Mouse (Mus musculus) macrophage (primary cell): Measurements from ENCODE around the gene Cfap299. TPM values are rescaled to one million over a fixed set of nuclear protein-coding genes. Genes with fewer than 3 reads are reported as not detected.

Source experiments
- H3K27ac ChIP-seq: fragments of 350-480 bp; formaldehyde crosslinking; 2 replicates; pipeline ENCODE4 v1.9.0; 2021
- H3K36me3 ChIP-seq: fragments of 350-480 bp; formaldehyde crosslinking; 2 replicates; pipeline ENCODE4 v1.9.0; 2021; ENCODE audit errors: inconsistent target
- H3K4me3 ChIP-seq: fragments of 350-480 bp; formaldehyde crosslinking; 2 replicates; pipeline ENCODE4 v1.9.0; 2021; ENCODE audit errors: inconsistent target
- H3K79me2 ChIP-seq: fragments of 350-480 bp; formaldehyde crosslinking; 2 replicates; pipeline ENCODE4 v1.9.0; 2021; ENCODE audit errors: inconsistent target
- WGBS: methylation state at CpG from one replicate; pipeline ENCODE4 v1.1.7; 2026; ENCODE audit warnings: inconsistent platforms; ENCODE audit not compliant: missing documents; 5-methylcytosine and 5-hydroxymethylcytosine counted together
- polyA plus RNA-seq: library from polyadenylated mRNA; stranded (reverse); fragments of 250-400 nt; gene quantifications from 3 replicates; pipeline ENCODE4 v1.2.4, GENCODE M21; 2018; ENCODE audit warnings: inconsistent platforms

Cfap299 gene
- polyA plus RNA-seq, 1 experiment from 2014 or later: not detected

- H3K36me3 ChIP-seq: no peaks in the 10 kb centered on the region
- H3K27ac ChIP-seq: no peak overlapping the region
- H3K4me3 ChIP-seq: no peak overlapping the region
- H3K79me2 ChIP-seq: no peaks in the 10 kb centered on the region
- 86% methylated on average over 7 of the region's 7 CpGs for WGBS
These were observed 30.8 kb downstream of the Cfap299 start for GRCm38 (mm10) chr5:98359912-98360311.

GRCm38 (mm10) chr5:98360792-98361419 is 31.8 kb downstream of the Cfap299 start:
- Histone ChIP-seq H3K79me2 (no peaks in the 10 kb centered on the region), H3K27ac (no peak overlapping the region), H3K36me3 (no peaks in the 10 kb centered on the region), H3K4me3 (no peak overlapping the region)
- 89% methylated on average over 5 of the region's 5 CpGs for WGBS

- H3K27ac ChIP-seq: no peak overlapping the region
- WGBS: 75% methylated on average over 8 of the region's 8 CpGs
- H3K36me3 ChIP-seq: no peaks in the 10 kb centered on the region
- no peak overlapping the region for H3K4me3 ChIP-seq
- H3K79me2 ChIP-seq: no peaks in the 10 kb centered on the region
These were observed 34.3 kb downstream of the Cfap299 start for GRCm38 (mm10) chr5:98363428-98363827.

- 88% methylated on average over 5 of the region's 5 CpGs for WGBS
These were observed 36.2 kb downstream of the Cfap299 start for GRCm38 (mm10) chr5:98365340-98365739.

GRCm38 (mm10) chr5:98368822-98369221 is 39.7 kb downstream of the Cfap299 start:
- H3K27ac ChIP-seq: no peak overlapping the region
- 36% methylated on average over 4 of the region's 4 CpGs for WGBS
- no peaks in the 10 kb centered on the region for H3K79me2 ChIP-seq
- no peak overlapping the region for H3K4me3 ChIP-seq
- H3K36me3 ChIP-seq: no peaks in the 10 kb centered on the region

More at GRCm38 (mm10) chr5:98365340-98365739, 36.2 kb downstream of the Cfap299 start:
- Histone ChIP-seq H3K4me3 (no peak overlapping the region), H3K79me2 (no peaks in the 10 kb centered on the region), H3K27ac (no peak overlapping the region), H3K36me3 (no peaks in the 10 kb centered on the region)

DNA sequence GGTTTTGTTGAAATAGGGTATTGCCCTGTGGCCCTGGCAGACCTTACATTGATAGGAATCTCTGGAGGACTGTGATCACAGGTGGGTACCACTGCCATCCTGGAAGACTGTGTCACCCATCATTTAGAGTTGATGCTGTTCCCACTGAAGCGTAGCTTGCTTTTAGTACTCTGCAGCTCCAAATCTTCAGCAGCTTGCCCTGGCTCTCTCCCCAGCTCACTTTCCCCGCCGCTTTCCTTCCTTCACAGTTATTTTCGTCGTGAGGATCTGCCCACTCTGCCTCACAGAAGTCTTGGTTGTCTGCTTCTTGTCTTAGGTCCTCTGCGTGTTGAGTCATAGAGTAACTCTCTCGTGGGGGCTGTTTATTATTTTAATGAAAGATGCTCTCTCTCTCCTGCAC is 40.3 kb downstream of the Cfap299 start:
- H3K4me3 ChIP-seq: no peak overlapping the region
- H3K79me2 ChIP-seq: no peaks in the 10 kb centered on the region
- no peak overlapping the region for H3K27ac ChIP-seq
- 77% methylated on average over 7 of the region's 7 CpGs for WGBS
- no peaks in the 10 kb centered on the region for H3K36me3 ChIP-seq

DNA sequence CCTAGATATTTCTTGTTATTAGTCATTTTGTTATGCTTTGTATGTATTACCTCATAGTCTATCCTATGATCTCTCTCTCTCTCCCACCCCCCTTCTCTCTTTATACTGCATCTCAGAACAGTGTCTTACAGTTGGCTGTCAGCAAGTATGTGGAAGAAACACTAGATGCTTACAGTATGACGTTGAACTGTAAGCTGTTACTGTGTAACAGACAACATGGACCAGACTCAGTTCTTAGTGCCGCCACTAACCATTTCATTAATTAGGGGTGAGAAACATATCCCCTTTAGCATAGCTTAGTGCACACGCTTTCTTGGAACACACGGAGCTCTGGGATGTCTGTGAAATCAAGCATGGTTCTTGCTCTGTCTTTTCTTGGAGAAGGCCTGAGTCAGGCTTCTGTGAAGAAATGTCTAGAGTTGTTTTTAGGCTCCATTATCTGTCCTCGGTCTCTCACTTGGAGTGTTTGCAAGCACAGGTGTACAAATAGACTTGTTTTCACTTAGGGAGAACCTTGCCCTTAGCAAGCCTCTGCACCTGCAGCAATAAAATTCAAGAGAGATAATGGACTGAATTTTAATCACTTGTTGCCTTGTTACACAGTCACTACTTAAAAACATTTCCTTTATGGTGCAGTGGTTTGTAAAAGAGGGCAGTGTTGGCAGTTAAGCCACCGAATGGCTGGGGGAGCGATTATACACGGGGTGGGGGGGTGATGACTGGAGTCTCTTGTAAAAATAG is 47.1 kb downstream of the Cfap299 start:
- Histone ChIP-seq H3K79me2 (no peaks in the 10 kb centered on the region), H3K36me3 (no peaks in the 10 kb centered on the region), H3K27ac (no peak overlapping the region), H3K4me3 (no peak overlapping the region)
- WGBS: 87% methylated on average over 8 of the region's 8 CpGs

- Histone ChIP-seq H3K79me2 (no peaks in the 10 kb centered on the region), H3K36me3 (no peaks in the 10 kb centered on the region), H3K4me3 (no peak overlapping the region), H3K27ac (no peak overlapping the region)
- WGBS: 91% methylated on average over 4 of the region's 4 CpGs
These were observed 47.6 kb downstream of the Cfap299 start for GRCm38 (mm10) chr5:98376799-98377090.

DNA sequence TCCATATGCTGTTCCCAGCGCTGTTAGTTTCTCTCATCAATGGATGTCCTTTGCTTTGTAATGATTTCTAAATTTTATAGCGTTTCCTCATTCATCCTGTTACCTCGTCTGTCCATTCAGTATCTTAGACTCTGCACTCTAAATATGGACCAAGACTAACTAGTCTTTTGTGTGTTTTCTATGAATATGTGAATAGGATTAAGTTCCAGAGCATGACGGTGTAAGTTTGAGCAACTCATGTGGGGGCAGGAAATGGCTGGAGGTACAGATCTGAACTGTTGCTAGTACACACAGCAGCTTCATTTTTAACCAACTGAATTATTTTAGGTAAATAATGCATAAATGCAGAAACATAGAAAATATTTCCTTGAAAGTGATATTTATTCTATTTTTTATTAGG is 51.3 kb downstream of the Cfap299 start:
- Histone ChIP-seq H3K4me3 (no peak overlapping the region), H3K27ac (no peak overlapping the region), H3K79me2 (no peaks in the 10 kb centered on the region), H3K36me3 (no peaks in the 10 kb centered on the region)
- 89% methylated on average over 4 of the region's 4 CpGs for WGBS

- Histone ChIP-seq H3K27ac (no peak overlapping the region), H3K4me3 (no peak overlapping the region), H3K79me2 (no peaks in the 10 kb centered on the region), H3K36me3 (no peaks in the 10 kb centered on the region)
- 77% methylated on average over 3 of the region's 3 CpGs for WGBS
These were observed 58.0 kb downstream of the Cfap299 start for GRCm38 (mm10) chr5:98387054-98387453.

DNA sequence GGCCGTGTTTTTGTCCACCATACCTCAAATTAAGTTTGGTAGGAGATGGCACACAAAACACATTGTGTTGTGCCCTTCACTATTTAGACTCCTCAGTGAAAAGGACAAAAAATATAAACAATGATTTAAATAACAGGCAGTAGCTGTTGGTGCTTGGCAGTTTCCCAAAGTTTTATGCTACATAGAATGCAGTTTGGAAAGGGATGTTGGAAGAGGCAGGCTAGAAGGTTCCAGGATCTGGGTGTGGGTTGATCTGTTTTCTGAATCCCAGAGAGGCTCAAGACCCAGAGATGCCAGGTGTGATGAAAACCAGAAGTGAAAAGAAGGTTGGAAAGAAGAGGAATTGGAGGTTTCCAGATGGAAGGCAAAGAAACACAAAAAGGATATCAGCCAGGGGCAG is 73.1 kb downstream of the Cfap299 start:
- Histone ChIP-seq H3K27ac (no peak overlapping the region), H3K36me3 (no peaks in the 10 kb centered on the region), H3K79me2 (no peaks in the 10 kb centered on the region), H3K4me3 (no peak overlapping the region)
- WGBS: 56% methylated on average over 1 of the region's 1 CpGs

DNA sequence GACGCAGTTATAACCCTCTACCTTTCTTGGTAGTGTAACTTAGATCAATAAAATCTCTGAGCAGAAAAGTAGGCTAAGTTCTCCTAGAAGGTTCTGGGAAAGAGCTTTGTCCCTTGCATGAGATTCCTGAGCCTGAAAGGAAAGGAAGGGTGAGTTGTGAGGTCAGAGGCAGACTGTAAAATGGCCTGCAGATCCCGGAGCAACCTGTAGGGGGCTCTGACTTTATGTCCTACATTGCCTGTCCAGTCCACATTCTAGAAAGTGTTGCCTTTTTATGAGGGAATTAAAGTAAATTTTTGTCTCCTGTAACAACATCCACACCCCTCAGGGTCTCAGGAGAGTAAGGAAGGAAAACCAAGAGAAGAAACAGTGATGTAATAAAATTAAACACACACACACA is 81.0 kb downstream of the Cfap299 start:
- Histone ChIP-seq H3K27ac (no peak overlapping the region), H3K4me3 (no peak overlapping the region), H3K36me3 (no peaks in the 10 kb centered on the region), H3K79me2 (no peaks in the 10 kb centered on the region)
- 69% methylated on average over 2 of the region's 2 CpGs for WGBS

GRCm38 (mm10) chr5:98416385-98417145 is 87.5 kb downstream of the Cfap299 start:
- H3K36me3 ChIP-seq: no peaks in the 10 kb centered on the region
- 85% methylated on average over 9 of the region's 9 CpGs for WGBS
- H3K27ac ChIP-seq: no peak overlapping the region
- H3K79me2 ChIP-seq: no peaks in the 10 kb centered on the region
- no peak overlapping the region for H3K4me3 ChIP-seq

DNA sequence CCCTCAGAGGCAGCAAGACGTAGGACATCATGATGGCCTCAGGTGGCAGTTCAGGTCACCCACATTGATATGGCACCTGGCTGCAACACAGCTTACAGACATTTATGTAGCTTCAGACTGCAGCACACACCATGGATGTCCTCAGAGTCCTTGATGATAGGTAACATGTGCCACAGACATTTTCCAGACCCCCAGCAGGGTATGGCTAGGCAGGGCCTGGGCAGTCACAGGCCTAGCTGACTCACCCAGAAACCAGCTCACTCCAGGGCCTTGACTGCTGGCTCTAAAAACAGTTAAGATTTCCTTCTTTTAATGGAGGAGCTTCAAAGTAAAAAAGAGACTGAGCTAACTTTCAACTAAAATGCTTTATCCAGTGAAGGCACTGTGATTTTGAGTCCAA is 95.9 kb downstream of the Cfap299 start:
- 100% methylated on average over 1 of the region's 1 CpGs for WGBS
- no peaks in the 10 kb centered on the region for H3K36me3 ChIP-seq
- no peak overlapping the region for H3K4me3 ChIP-seq
- H3K79me2 ChIP-seq: no peaks in the 10 kb centered on the region
- no peak overlapping the region for H3K27ac ChIP-seq

DNA sequence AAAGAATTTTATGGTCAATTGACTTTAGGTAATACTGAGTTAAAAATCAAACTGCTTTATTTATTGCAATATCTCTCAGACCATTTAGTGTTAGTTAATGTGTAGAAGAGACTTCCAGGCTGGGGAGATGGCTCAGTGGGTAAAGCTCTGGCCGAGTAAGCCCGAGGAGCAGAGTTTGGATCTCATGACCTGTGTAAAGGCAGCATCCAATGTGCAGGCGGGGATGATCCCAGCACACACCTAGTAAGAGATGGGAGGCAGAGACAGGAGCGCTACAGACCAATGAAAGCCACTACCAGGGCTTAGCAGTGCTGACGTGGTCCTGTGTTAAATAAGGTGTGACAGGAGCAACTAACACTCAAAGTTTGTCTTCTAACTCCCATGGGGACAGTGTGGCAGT is 97.0 kb downstream of the Cfap299 start:
- H3K27ac ChIP-seq: no peak overlapping the region
- H3K36me3 ChIP-seq: no peaks in the 10 kb centered on the region
- H3K79me2 ChIP-seq: no peaks in the 10 kb centered on the region
- no peak overlapping the region for H3K4me3 ChIP-seq
- WGBS: 92% methylated on average over 5 of the region's 5 CpGs
